Mouse (Mus musculus): ENCODE data around the gene Btrc.

Gene Btrc

DNA sequence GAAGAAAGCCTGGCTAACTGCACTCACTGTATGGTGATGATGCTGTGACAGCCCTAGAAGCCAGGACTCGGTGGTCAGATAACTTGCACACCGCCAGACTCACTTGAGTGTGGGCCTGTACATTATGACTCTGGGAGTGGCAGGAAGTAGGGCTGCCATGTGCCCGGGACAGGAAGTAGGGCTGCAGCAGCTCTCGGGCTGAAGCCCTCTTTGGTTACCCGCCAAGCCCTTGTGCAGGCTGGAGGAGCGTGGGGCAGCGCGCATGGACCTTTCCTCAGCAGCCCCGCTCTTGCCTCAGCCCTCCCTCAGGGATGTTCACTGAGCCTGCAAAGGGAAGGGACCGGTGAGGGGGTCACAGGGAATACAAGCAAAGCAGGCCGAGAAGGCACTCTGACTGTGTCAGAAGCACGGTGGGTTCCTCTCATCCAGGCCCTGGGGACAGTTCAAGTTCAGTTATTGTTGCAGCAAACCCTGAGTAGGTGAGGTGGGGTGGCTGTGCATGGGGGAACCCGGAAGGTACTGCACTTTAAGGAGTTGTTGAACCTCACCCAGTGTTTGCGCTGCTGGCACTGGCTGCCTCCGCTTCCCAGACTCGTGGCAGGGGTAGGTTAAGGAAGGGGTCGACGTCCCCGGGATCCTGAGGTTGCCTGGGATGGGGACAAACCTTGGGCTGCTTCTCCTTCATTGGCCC, 211.6 kb downstream of the Btrc start:
- DNase-seq (ENCODE audit: low spot score) = no peak

DNA sequence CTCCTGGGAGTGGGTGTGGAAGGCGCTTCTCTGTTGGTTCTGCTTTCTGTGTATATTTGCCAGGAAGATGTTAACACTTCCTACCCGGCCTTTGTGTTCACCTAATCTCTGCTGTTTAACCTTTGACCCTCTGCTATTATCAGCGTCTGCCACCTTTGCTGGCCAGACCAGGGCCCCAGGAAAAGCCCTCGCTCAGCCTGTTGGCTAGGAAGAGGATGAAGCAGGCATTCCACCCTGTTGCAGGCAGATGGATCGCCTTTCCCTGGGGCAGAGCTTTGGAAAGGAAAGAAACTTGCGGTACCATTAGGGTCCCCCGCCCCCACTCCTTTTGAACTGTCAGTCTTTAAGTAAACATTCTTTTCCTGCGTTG, 212.1 kb downstream of the Btrc start:
- DNase-seq (ENCODE audit: low spot score) = no peak

DNA sequence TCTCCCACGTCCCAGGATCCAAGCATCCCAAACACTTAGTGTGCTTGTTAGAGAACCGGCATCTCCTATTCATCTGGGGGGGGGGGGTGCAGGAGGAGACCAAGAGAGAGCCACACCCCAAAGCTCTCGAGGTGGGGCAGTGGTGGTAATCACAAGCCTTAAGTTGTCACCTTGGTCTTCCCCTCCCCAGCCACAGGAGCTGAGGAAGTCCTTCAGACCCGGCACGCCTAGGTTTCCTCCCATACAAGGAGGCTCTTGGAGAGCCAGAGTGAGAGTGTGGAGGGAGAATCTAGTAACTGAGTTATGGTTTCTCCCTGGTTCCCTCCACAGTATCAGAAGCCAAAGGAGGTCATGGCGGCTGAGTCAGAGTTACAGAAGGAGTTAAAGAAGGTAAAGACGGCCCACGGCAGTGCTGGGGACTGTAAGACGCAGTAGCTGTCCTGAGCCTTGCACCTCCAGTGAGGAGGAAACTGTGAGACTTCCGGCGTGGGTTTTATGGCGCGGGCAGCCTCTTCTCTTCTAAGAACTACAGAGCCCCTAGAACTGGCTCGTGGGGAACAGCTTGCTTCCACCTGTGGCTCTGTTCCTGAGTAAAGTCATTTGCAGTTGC, 213.7 kb downstream of the Btrc start:
- DNase-seq (ENCODE audit: low spot score) = no peak

DNA sequence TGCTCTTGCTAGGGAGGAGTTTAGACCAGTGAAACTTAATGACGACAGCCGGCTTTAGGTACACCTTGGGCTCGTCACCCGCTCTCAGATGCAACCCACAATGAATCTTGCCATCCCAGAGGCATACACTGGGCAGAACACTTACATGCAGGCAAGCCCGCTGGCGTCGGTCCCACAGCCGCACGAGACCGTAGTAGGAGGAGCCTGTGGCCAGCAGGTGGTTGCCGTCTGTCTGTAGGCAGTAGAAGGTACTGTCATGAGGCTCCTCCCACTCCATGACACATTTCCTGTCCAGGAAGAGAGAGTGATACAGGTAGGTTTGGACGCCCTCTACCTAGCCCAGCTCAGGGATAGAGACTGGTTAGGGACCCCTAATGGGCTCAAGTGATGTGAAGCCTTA, 215.4 kb downstream of the Btrc start:
- DNase-seq (ENCODE audit: low spot score) = no peak

DNA sequence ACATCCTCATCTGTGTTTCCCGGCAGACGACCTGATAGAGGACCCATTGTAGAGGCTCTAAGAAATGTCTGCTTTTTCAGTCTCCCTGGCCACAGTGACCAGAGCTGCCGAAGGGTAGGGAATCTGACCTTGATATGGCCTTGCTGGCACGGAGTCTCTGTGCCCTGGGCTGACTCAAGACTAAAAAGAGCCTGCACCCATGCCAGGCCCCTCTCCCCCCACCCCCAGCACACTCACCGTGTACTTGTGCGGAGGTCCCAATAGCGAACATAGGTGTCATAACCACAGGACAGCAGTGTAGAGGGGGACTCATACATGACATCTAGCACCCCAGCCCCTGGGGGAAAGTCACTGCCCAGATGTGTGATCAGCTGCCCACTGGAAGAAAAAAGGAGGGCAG, 215.9 kb downstream of the Btrc start:
- DNase-seq (ENCODE audit: low spot score) = no peak
